ENCODE assay signal across 26 mouse cellular contexts in genomic region chr8:117670461-117670860, GRCm38 (mm10). TPM values are rescaled to one million over a fixed set of nuclear protein-coding genes. Genes with fewer than 3 reads are reported as not detected.
DNase-seq lines count a peak whose midpoint lies in the region; ATAC-seq lines count a peak whose summit lies in the region.
"Had no signal": no experiment of that assay in that cellular context is flagged by ENCODE, and none has a peak within 500 bp of the region (broad histone marks: within the 10 kb centered on the region; RNA-seq: fewer than 3 reads in every experiment).

No protein-coding gene starts in this region.

- H3K4me1 ChIP-seq in limb, embryonic 11.5 days (ENCODE audit: control insufficient read depth, insufficient read depth, low read length): peaks cover 16% of the 10 kb centered on the region; the same call in 1 of the 2 replicates

- no peak overlapping the region for H3K9ac ChIP-seq in limb, embryonic 11.5 days (ENCODE audit: low read length)
- H3K9ac ChIP-seq: forebrain, embryonic 13.5 days; heart, embryonic 15.5 days; liver, embryonic 14.5 days had no signal

- H3K9me3 ChIP-seq in limb, embryonic 11.5 days (ENCODE audit: control insufficient read depth, low read length): no peaks in the 10 kb centered on the region
- H3K9me3 ChIP-seq: forebrain, embryonic 13.5 days; heart, embryonic 15.5 days had no signal

- DNase-seq in embryo, embryonic 10 days (ENCODE audit: low spot score): peak; percentile 43
- no peak for DNase-seq in embryo, embryonic 9.5 days (ENCODE audit: extremely low spot score)
- peak; percentile 47 for DNase-seq in embryo, embryonic 11 days
- DNase-seq in forelimb bud, embryonic 11.5 days (ENCODE audit: low read depth, low spot score): peak; percentile 74
- DNase-seq in limb, embryonic 11.5 days (ENCODE audit: low spot score): peak; percentile 68
- DNase-seq in frontal cortex, adult 2 months (ENCODE audit: extremely low spot score in 1 of 2, low spot score in 1 of 2): no peak
- DNase-seq in natural killer cell, adult 2 months (ENCODE audit: low spot score in 2 of 2): no peak
- DNase-seq: cerebellum, adult 9-11 months; gastrocnemius, postnatal 10 days; heart, adult 18-20 months; kidney, adult 18-20 months; midbrain, embryonic 14.5 days; retina, postnatal 1 day; right cerebral cortex, postnatal 4 days; thymus, postnatal 36 days had no signal

- 2% methylated on average over 11 of the region's 11 CpGs for WGBS in limb, embryonic 11.5 days

- no peak overlapping the region for H3K4me3 ChIP-seq in limb, embryonic 11.5 days (ENCODE audit: low read depth, low read length)
- H3K4me3 ChIP-seq: forebrain, embryonic 13.5 days; heart, embryonic 15.5 days; layer of hippocampus, adult 2 months; myocyte had no signal

- H3K27me3 ChIP-seq in limb, embryonic 11.5 days (ENCODE audit: control insufficient read depth, insufficient read depth, low read length): no peaks in the 10 kb centered on the region; the same call in 1 of the 2 replicates
- H3K27me3 ChIP-seq: forebrain, embryonic 13.5 days had no signal

- peak overlapping the region; percentile 34 for H3K4me2 ChIP-seq in limb, embryonic 11.5 days (ENCODE audit: low read depth, severe bottlenecking)
- H3K4me2 ChIP-seq: forebrain, embryonic 13.5 days; heart, embryonic 15.5 days had no signal

- H3K27ac ChIP-seq in limb, embryonic 11.5 days (replicated peaks; ENCODE audit: low read depth, low read length): no peak overlapping the region
- H3K27ac ChIP-seq: forebrain, embryonic 13.5 days; heart, embryonic 15.5 days; layer of hippocampus, adult 2 months; liver, embryonic 14.5 days had no signal

- H3K36me3 ChIP-seq in limb, embryonic 11.5 days (ENCODE audit: control insufficient read depth, insufficient read depth, low read length): no peaks in the 10 kb centered on the region
- H3K36me3 ChIP-seq: G1E; heart, embryonic 15.5 days had no signal

- ATAC-seq in limb, embryonic 11.5 days (ENCODE audit: insufficient number of reproducible peaks, low FRiP score, low TSS enrichment, low read depth): peak; percentile 45; the same call in 1 of the 2 replicates
- no peak for ATAC-seq in erythroid progenitor cell, adult 5-6 weeks (replicated peaks; ENCODE audit: low FRiP score, poor library complexity, severe bottlenecking)
- ATAC-seq: CD4-positive, CD25-positive, alpha-beta regulatory T cell, adult 4 months; forebrain, embryonic 13.5 days; lung, postnatal 0 days had no signal

RNA-seq across cellular contexts. Expression of gene Sdr42e1, which starts 3.0 kb away (rescaled TPM):
- polyA plus RNA-seq in limb, embryonic 11.5 days (2014; fragmentation: Nextera tagmentation; extraction: Ambion mirVana): 0.72 and 0.78 TPM in 2 replicates
- 11.1 and 12.3 TPM in 2 replicates for polyA plus RNA-seq in frontal cortex, adult 2 months (2012; rRNA removed)
- total RNA-seq in erythroid progenitor cell, adult 5-6 weeks (2015; ENCODE audit: low replicate concordance): 1.4 TPM in 1 of 2 replicates, not detected in the other
- 0.77 TPM in 1 of 2 replicates, not detected in the other for total RNA-seq in erythroid progenitor cell, adult 5-6 weeks (2017; ENCODE audit: low replicate concordance)
- polyA plus RNA-seq: G1E had no signal

RNA-seq across cellular contexts. Expression of gene Hsd17b2, which starts 31.2 kb away (rescaled TPM):
- not detected in 2 replicates for polyA plus RNA-seq in limb, embryonic 11.5 days (2014; fragmentation: Nextera tagmentation; extraction: Ambion mirVana)
- 0.16 and 0.19 TPM in 2 replicates for polyA plus RNA-seq in frontal cortex, adult 2 months (2012; rRNA removed)
- not detected in 2 replicates for total RNA-seq in erythroid progenitor cell, adult 5-6 weeks (2015; ENCODE audit: low replicate concordance)
- total RNA-seq in erythroid progenitor cell, adult 5-6 weeks (2017; ENCODE audit: low replicate concordance): 2.1 TPM in 1 of 2 replicates, not detected in the other
- total RNA-seq: heart, adult 18-20 months; megakaryocyte progenitor cell, adult 5-6 weeks had no signal
- polyA plus RNA-seq: G1E; heart, embryonic 15.5 days; hindbrain, embryonic 11.5 days; midbrain, embryonic 14.5 days; myocyte had no signal

Comparison
In these comparisons a context has a peak if more than half of its experiments do, and no peak if none do; other contexts are left out.
1. DNase-seq: peak in embryo, embryonic 10 days (single experiment), embryo, embryonic 11 days (single experiment), forelimb bud, embryonic 11.5 days (single experiment) and limb, embryonic 11.5 days (single experiment); none in embryo, embryonic 9.5 days (single experiment), frontal cortex, adult 2 months (0 of 2) and natural killer cell, adult 2 months (0 of 2).